Mouse (Mus musculus) limb, embryonic 14.5 days (tissue): ENCODE results near the gene Smbd1. TPM values are rescaled to one million over a fixed set of nuclear protein-coding genes. Genes with fewer than 3 reads are reported as not detected.

Source experiments
- ATAC-seq: fragments of 200-750 bp; cut with Nextera tagmentation; 2 replicates; pipeline ENCODE4 v1.8.0; 2017; ENCODE audit warnings: low read depth, moderate number of reproducible peaks, moderate TSS enrichment; ENCODE audit not compliant: low FRiP score
- DNase-seq: peaks from one replicate; pipeline ENCODE4 v3.0.0-alpha.2; 2015; ENCODE audit warnings: low spot score
- H3K27ac ChIP-seq: fragments of 300-500 bp; sonication (generic); replicated peaks from 2 replicates; pipeline ENCODE4 v1.5.1; 2014; ENCODE audit warnings: low read depth, mild to moderate bottlenecking, low read length, moderate library complexity, mixed read lengths
- H3K27me3 ChIP-seq: fragments of 300-500 bp; sonication (generic); 2 replicates; pipeline ENCODE4 v1.6.1; 2014; ENCODE audit warnings: low read length, mixed read lengths; ENCODE audit not compliant: control insufficient read depth, insufficient read depth
- H3K36me3 ChIP-seq: fragments of 300-500 bp; sonication (generic); 2 replicates; pipeline ENCODE4 v1.6.1; 2014; ENCODE audit warnings: mild to moderate bottlenecking, low read length, moderate library complexity, mixed read lengths; ENCODE audit not compliant: control insufficient read depth, insufficient read depth
- H3K4me1 ChIP-seq: fragments of 300-500 bp; sonication (generic); 2 replicates; pipeline ENCODE4 v1.6.1; 2014; ENCODE audit warnings: antibody characterized with exemption, low read length, mixed read lengths; ENCODE audit not compliant: control insufficient read depth, insufficient read depth
- H3K4me2 ChIP-seq: fragments of 300-500 bp; sonication (generic); replicated peaks from 2 replicates; pipeline ENCODE4 v1.6.1; 2014; ENCODE audit warnings: low read depth, mild to moderate bottlenecking, low read length, moderate library complexity; ENCODE audit not compliant: severe bottlenecking
- H3K4me3 ChIP-seq: fragments of 300-500 bp; sonication (generic); replicated peaks from 2 replicates; pipeline ENCODE4 v1.5.1; 2014; ENCODE audit warnings: low read length
- H3K9ac ChIP-seq: fragments of 300-500 bp; sonication (generic); 2 replicates; pipeline ENCODE4 v1.6.1; 2014; ENCODE audit warnings: mild to moderate bottlenecking, low read depth, low read length, moderate library complexity; ENCODE audit not compliant: severe bottlenecking
- H3K9me3 ChIP-seq: fragments of 300-500 bp; sonication (generic); 2 replicates; pipeline ENCODE4 v1.6.1; 2016; ENCODE audit warnings: low read length; ENCODE audit not compliant: control insufficient read depth
- POLR2A ChIP-seq: fragments of 200-500 bp; IDR thresholded peaks from 2 replicates; pipeline ENCODE4 v1.8.0; 2012; ENCODE audit warnings: inconsistent platforms, mild to moderate bottlenecking, moderate library complexity, borderline replicate concordance; ENCODE audit not compliant: insufficient read depth, insufficient read length; ENCODE audit errors: extremely low read depth
- WGBS: fragments of 180-500 bp; shearing (Covaris S2); extraction: QIAGEN DNeasy Blood & Tissue Kit; methylation state at CpG from one replicate; pipeline ENCODE4 v1.1.7; 2014; 5-methylcytosine and 5-hydroxymethylcytosine counted together
- polyA plus RNA-seq, 2 experiments: library from polyadenylated mRNA; depleted of rRNA in 1 of 2; stranded (reverse) in 1 of 2; unstranded in 1 of 2; fragments of >200 nt; fragmentation: Nextera tagmentation in 1 of 2; extraction: Ambion mirVana in 1 of 2; gene quantifications; 2 replicates each; pipeline versions ENCODE4 v1.2.1 to v1.2.3; 2012 to 2014

Gene Smbd1
- polyA plus RNA-seq, 2 experiments = not detected

GRCm38 (mm10) chr16:32826521-32826920 is 16.2 kb upstream of the Smbd1 start:
- no peaks in the 10 kb centered on the region for H3K9me3 ChIP-seq
- no peaks in the 10 kb centered on the region for H3K27me3 ChIP-seq

GRCm38 (mm10) chr16:32825380-32825779 is 15.1 kb upstream of the Smbd1 start:
- 70% methylated on average over 12 of the region's 12 CpGs for WGBS
- Histone ChIP-seq H3K36me3 (peaks cover 70% of the 10 kb centered on the region), H3K27ac (no peak overlapping the region), H3K4me3 (no peak overlapping the region), H3K4me2 (no peak overlapping the region), H3K27me3 (no peaks in the 10 kb centered on the region), H3K9ac (no peak overlapping the region), H3K9me3 (no peaks in the 10 kb centered on the region), H3K4me1 (no peaks in the 10 kb centered on the region)
- no peak for TF ChIP-seq POLR2A
- ATAC-seq (no peak), DNase-seq (no peak)

More at GRCm38 (mm10) chr16:32826521-32826920, 16.2 kb upstream of the Smbd1 start:
- no peak for DNase-seq
- Histone ChIP-seq H3K9ac (no peak overlapping the region), H3K4me3 (no peak overlapping the region), H3K4me2 (no peak overlapping the region), H3K36me3 (peaks cover 69% of the 10 kb centered on the region), H3K4me1 (no peaks in the 10 kb centered on the region), H3K27ac (no peak overlapping the region)
- ATAC-seq = no peak
- TF ChIP-seq POLR2A = no peak
- 96% methylated on average over 11 of the region's 11 CpGs for WGBS

- H3K9me3 ChIP-seq = no peaks in the 10 kb centered on the region
- WGBS = 86% methylated on average over 13 of the region's 13 CpGs
- no peak for TF ChIP-seq POLR2A
- DNase-seq (no peak), ATAC-seq (no peak)
- peaks cover 66% of the 10 kb centered on the region for H3K36me3 ChIP-seq
- no peak overlapping the region for H3K4me2 ChIP-seq
- no peaks in the 10 kb centered on the region for H3K4me1 ChIP-seq
- H3K27me3 ChIP-seq = no peaks in the 10 kb centered on the region
- no peak overlapping the region for H3K4me3 ChIP-seq
- no peak overlapping the region for H3K27ac ChIP-seq
- H3K9ac ChIP-seq = no peak overlapping the region
Measured at GRCm38 (mm10) chr16:32824061-32824460, 13.8 kb upstream of the Smbd1 start.

GRCm38 (mm10) chr16:32823487-32823886 is 13.2 kb upstream of the Smbd1 start:
- no peak overlapping the region for H3K9ac ChIP-seq
- H3K4me1 ChIP-seq = no peaks in the 10 kb centered on the region
- no peak for TF ChIP-seq POLR2A
- H3K36me3 ChIP-seq = peaks cover 60% of the 10 kb centered on the region
- H3K4me3 ChIP-seq = no peak overlapping the region
- ATAC-seq = no peak
- no peak overlapping the region for H3K27ac ChIP-seq
- DNase-seq = no peak
- 80% methylated on average over 8 of the region's 8 CpGs for WGBS
- H3K4me2 ChIP-seq = no peak overlapping the region
- no peaks in the 10 kb centered on the region for H3K9me3 ChIP-seq
- no peaks in the 10 kb centered on the region for H3K27me3 ChIP-seq

GRCm38 (mm10) chr16:32822881-32823280 is 12.6 kb upstream of the Smbd1 start:
- 80% methylated on average over 5 of the region's 5 CpGs for WGBS
- no peak for DNase-seq
- ATAC-seq = no peak
- Histone ChIP-seq H3K9me3 (no peaks in the 10 kb centered on the region), H3K27ac (no peak overlapping the region), H3K27me3 (no peaks in the 10 kb centered on the region), H3K36me3 (peaks cover 54% of the 10 kb centered on the region), H3K4me2 (no peak overlapping the region), H3K9ac (no peak overlapping the region), H3K4me1 (no peaks in the 10 kb centered on the region), H3K4me3 (no peak overlapping the region)
- no peak for TF ChIP-seq POLR2A

- Histone ChIP-seq H3K27ac (no peak overlapping the region), H3K4me1 (no peaks in the 10 kb centered on the region), H3K4me2 (no peak overlapping the region), H3K27me3 (no peaks in the 10 kb centered on the region), H3K9ac (no peak overlapping the region), H3K36me3 (peaks cover 51% of the 10 kb centered on the region), H3K4me3 (no peak overlapping the region), H3K9me3 (no peaks in the 10 kb centered on the region)
- no peak for ATAC-seq
- DNase-seq = no peak
- no peak for TF ChIP-seq POLR2A
- 80% methylated on average over 6 of the region's 6 CpGs for WGBS
Measured at GRCm38 (mm10) chr16:32822450-32822827, 12.2 kb upstream of the Smbd1 start.
